ENCODE assay signal across 9 mouse cellular contexts in the genomic region with DNA sequence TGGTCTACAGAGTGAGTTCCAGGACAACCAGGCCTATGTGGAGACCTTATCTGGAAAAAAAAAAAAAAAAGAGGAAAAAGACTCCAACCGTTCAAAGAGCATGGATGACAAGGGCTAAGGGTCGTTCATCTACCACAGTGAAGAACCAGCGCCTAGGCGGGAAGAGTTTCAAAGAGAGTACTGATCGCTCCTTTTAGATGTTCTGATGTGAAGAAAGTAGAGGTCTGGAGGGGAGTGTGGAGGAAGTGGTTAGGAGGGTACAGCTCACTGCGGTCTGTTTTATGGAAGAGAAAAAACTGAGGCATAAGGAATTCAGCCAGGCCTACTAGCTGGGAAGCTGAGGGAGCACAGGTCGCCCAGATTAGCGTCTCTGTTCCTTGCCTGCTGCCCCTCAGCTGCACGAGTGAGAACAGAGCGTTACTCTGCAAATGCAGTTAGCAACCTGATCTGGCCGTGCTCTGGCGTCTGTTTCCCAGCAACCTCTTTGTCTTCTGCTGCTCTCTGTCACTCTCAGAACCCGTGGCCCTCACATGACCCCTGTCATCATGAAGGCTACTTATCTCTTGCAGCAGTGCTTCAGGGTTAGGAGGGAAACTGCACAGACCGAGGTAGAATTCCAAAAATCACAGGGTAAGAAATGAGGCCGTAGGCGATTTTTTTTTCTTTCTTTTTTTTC. TPM values are rescaled to one million over a fixed set of nuclear protein-coding genes. Genes with fewer than 3 reads are reported as not detected.
DNase-seq lines count a peak whose midpoint lies in the region; ATAC-seq and TF ChIP-seq lines count a peak whose summit lies in the region.
"Had no signal": no experiment of that assay in that cellular context is flagged by ENCODE, and none has a peak within 500 bp of the region (broad histone marks: within the 10 kb centered on the region; RNA-seq: fewer than 3 reads in every experiment).

No protein-coding gene starts in this region.

- no peaks in the 10 kb centered on the region for H3K9me3 ChIP-seq in kidney, postnatal 0 days (replicated peaks; ENCODE audit: low read length)
- H3K9me3 ChIP-seq in forebrain, embryonic 14.5 days (replicated peaks; ENCODE audit: control insufficient read depth, low read length), result no peaks in the 10 kb centered on the region
- H3K9me3 ChIP-seq in intestine, embryonic 15.5 days, result no peaks in the 10 kb centered on the region
- H3K9me3 ChIP-seq in neural tube, embryonic 12.5 days, result peaks cover 12% of the 10 kb centered on the region; the same call in 1 of the 2 replicates
- H3K9me3 ChIP-seq: G1E had no signal

- DNase-seq in kidney, postnatal 0 days (ENCODE audit: low spot score), result peak; percentile 76
- DNase-seq in kidney, adult 11 months, result no peak
- DNase-seq in forebrain, embryonic 14.5 days (ENCODE audit: low spot score), result peak; percentile 24
- DNase-seq in frontal cortex, postnatal 36 days (ENCODE audit: low spot score in 2 of 2), result no peak
- no peak for DNase-seq in ovary, postnatal 14 days (ENCODE audit: low spot score)
- DNase-seq in right cerebral cortex, adult 18-20 months, result no peak

- no peak for ATAC-seq in kidney, postnatal 0 days (replicated peaks; ENCODE audit: low FRiP score, low read depth)
- ATAC-seq in forebrain, embryonic 14.5 days, result no peak
- ATAC-seq in intestine, embryonic 15.5 days, result peak; percentile 84
- peak; percentile 68; the same call in 1 of the 2 replicates for ATAC-seq in neural tube, embryonic 12.5 days (ENCODE audit: low FRiP score, low read depth)

- H3K9ac ChIP-seq in kidney, postnatal 0 days (ENCODE audit: low read depth, low read length), result no peak overlapping the region
- H3K9ac ChIP-seq in forebrain, embryonic 14.5 days (ENCODE audit: low read length), result 0 out of 2 replicates have a peak overlapping the region, but pooled peaks have one; percentile 32
- no peak overlapping the region for H3K9ac ChIP-seq in intestine, embryonic 15.5 days
- H3K9ac ChIP-seq in neural tube, embryonic 12.5 days, result no peak overlapping the region

- no peaks in the 10 kb centered on the region for H3K36me3 ChIP-seq in kidney, postnatal 0 days (ENCODE audit: insufficient read depth, low read length)
- H3K36me3 ChIP-seq in forebrain, embryonic 14.5 days (ENCODE audit: control insufficient read depth, insufficient read depth, low read length), result no peaks in the 10 kb centered on the region
- no peaks in the 10 kb centered on the region for H3K36me3 ChIP-seq in intestine, embryonic 15.5 days
- H3K36me3 ChIP-seq in neural tube, embryonic 12.5 days, result no peaks in the 10 kb centered on the region
- H3K36me3 ChIP-seq: G1E had no signal

- no peak overlapping the region for H3K27ac ChIP-seq in kidney, postnatal 0 days
- no peak overlapping the region for H3K27ac ChIP-seq in forebrain, embryonic 14.5 days (ENCODE audit: low read depth, low read length)
- 0 out of 2 replicates have a peak overlapping the region, but pooled peaks have one; percentile 29 for H3K27ac ChIP-seq in intestine, embryonic 15.5 days
- H3K27ac ChIP-seq in neural tube, embryonic 12.5 days, result 0 out of 2 replicates have a peak overlapping the region, but pooled peaks have one; percentile 13

- no peak for TF ChIP-seq CTCF in kidney, postnatal 0 days (IDR thresholded peaks at IDR 0.05; ENCODE audit: low read depth)

- no peaks in the 10 kb centered on the region for H3K4me1 ChIP-seq in kidney, postnatal 0 days (replicated peaks; ENCODE audit: insufficient read depth, low read length)
- H3K4me1 ChIP-seq in forebrain, embryonic 14.5 days (ENCODE audit: control insufficient read depth, insufficient read depth, low read length), result no peaks in the 10 kb centered on the region
- H3K4me1 ChIP-seq in intestine, embryonic 15.5 days (replicated peaks), result peaks cover 7% of the 10 kb centered on the region; the same call in 1 of the 2 replicates
- peaks cover 15% of the 10 kb centered on the region for H3K4me1 ChIP-seq in neural tube, embryonic 12.5 days

- no peak overlapping the region for H3K4me3 ChIP-seq in kidney, postnatal 0 days (replicated peaks; ENCODE audit: low read depth, low read length)
- no peak overlapping the region for H3K4me3 ChIP-seq in forebrain, embryonic 14.5 days (ENCODE audit: low read depth, low read length)
- no peak overlapping the region for H3K4me3 ChIP-seq in intestine, embryonic 15.5 days (replicated peaks)
- H3K4me3 ChIP-seq in neural tube, embryonic 12.5 days, result no peak overlapping the region

- no peaks in the 10 kb centered on the region for H3K27me3 ChIP-seq in kidney, postnatal 0 days (ENCODE audit: insufficient read depth, low read length)
- H3K27me3 ChIP-seq in forebrain, embryonic 14.5 days (replicated peaks; ENCODE audit: control insufficient read depth, insufficient read depth, low read length), result no peaks in the 10 kb centered on the region
- H3K27me3 ChIP-seq in intestine, embryonic 15.5 days (replicated peaks), result no peaks in the 10 kb centered on the region
- no peaks in the 10 kb centered on the region for H3K27me3 ChIP-seq in neural tube, embryonic 12.5 days (replicated peaks)

- WGBS in kidney, postnatal 0 days, result 24% methylated on average over 16 of the region's 16 CpGs
- 32% methylated on average over 16 of the region's 16 CpGs for WGBS in forebrain, embryonic 14.5 days
- WGBS in intestine, embryonic 15.5 days, result 15% methylated on average over 16 of the region's 16 CpGs
- WGBS in neural tube, embryonic 12.5 days, result 22% methylated on average over 16 of the region's 16 CpGs

- no peak overlapping the region for H3K4me2 ChIP-seq in kidney, postnatal 0 days (ENCODE audit: low read length)
- H3K4me2 ChIP-seq in forebrain, embryonic 14.5 days (ENCODE audit: low read length), result no peak overlapping the region
- peak overlapping the region; percentile 6; the same call in 1 of the 2 replicates for H3K4me2 ChIP-seq in intestine, embryonic 15.5 days (replicated peaks)
- H3K4me2 ChIP-seq in neural tube, embryonic 12.5 days (replicated peaks), result peak overlapping the region; percentile 29

RNA-seq across cellular contexts. Expression of a gene that starts 42.7 kb away (rescaled TPM):
- polyA plus RNA-seq in kidney, postnatal 0 days (2015; fragmentation: Nextera tagmentation; extraction: Ambion mirVana), result 206 and 225 TPM in 2 replicates
- polyA plus RNA-seq in forebrain, embryonic 14.5 days (2014; fragmentation: Nextera tagmentation; extraction: Ambion mirVana), result 155 and 158 TPM in 2 replicates
- 144 and 173 TPM in 2 replicates for polyA plus RNA-seq in intestine, embryonic 15.5 days (2015; fragmentation: Nextera tagmentation; extraction: Ambion mirVana)
- 146 and 161 TPM in 2 replicates for polyA plus RNA-seq in neural tube, embryonic 12.5 days (2016; fragmentation: Nextera tagmentation; extraction: Ambion mirVana)

Comparison
In these comparisons a context has a peak if more than half of its experiments do, and no peak if none do; other contexts are left out.
1. DNase-seq: peak in kidney, postnatal 0 days (single experiment) and forebrain, embryonic 14.5 days (single experiment); none in kidney, adult 11 months (single experiment), frontal cortex, postnatal 36 days (0 of 2), ovary, postnatal 14 days (single experiment) and right cerebral cortex, adult 18-20 months (single experiment).
2. ATAC-seq: peak in intestine, embryonic 15.5 days (single experiment) and neural tube, embryonic 12.5 days (single experiment); none in kidney, postnatal 0 days (single experiment) and forebrain, embryonic 14.5 days (single experiment).
3. H3K27ac ChIP-seq: peak in intestine, embryonic 15.5 days (single experiment) and neural tube, embryonic 12.5 days (single experiment); none in kidney, postnatal 0 days (single experiment) and forebrain, embryonic 14.5 days (single experiment).
4. H3K4me2 ChIP-seq: peak in intestine, embryonic 15.5 days (single experiment) and neural tube, embryonic 12.5 days (single experiment); none in kidney, postnatal 0 days (single experiment) and forebrain, embryonic 14.5 days (single experiment).